Mouse (Mus musculus): ENCODE data around the gene Lrig1.

Lrig1 gene

GRCm38 (mm10) chr6:94647574-94648430 is 52.2 kb downstream of the Lrig1 start:
- no peak for DNase-seq (ENCODE audit: low spot score in 2 of 2)

- no peak for DNase-seq (ENCODE audit: low spot score in 2 of 2)
These were observed 53.1 kb downstream of the Lrig1 start for GRCm38 (mm10) chr6:94646902-94647301.

- DNase-seq (ENCODE audit: low spot score in 2 of 2), result no peak
These were observed 53.6 kb downstream of the Lrig1 start for GRCm38 (mm10) chr6:94646274-94646863.

GRCm38 (mm10) chr6:94645723-94646122 is 54.2 kb downstream of the Lrig1 start:
- no peak for DNase-seq (ENCODE audit: low spot score in 2 of 2)

GRCm38 (mm10) chr6:94644641-94645040 is 55.3 kb downstream of the Lrig1 start:
- no peak for DNase-seq (ENCODE audit: low spot score in 2 of 2)

- DNase-seq (ENCODE audit: low spot score in 2 of 2), result no peak
These were observed 56.0 kb downstream of the Lrig1 start for GRCm38 (mm10) chr6:94643989-94644388.

- DNase-seq (ENCODE audit: low spot score in 2 of 2), result no peak
These were observed 57.9 kb downstream of the Lrig1 start for GRCm38 (mm10) chr6:94642048-94642447.

GRCm38 (mm10) chr6:94640297-94640696 is 59.7 kb downstream of the Lrig1 start:
- no peak for DNase-seq (ENCODE audit: low spot score in 2 of 2)

GRCm38 (mm10) chr6:94637024-94637434 is 62.9 kb downstream of the Lrig1 start:
- no peak for DNase-seq (ENCODE audit: low spot score in 2 of 2)

GRCm38 (mm10) chr6:94635343-94635742 is 64.6 kb downstream of the Lrig1 start:
- no peak for DNase-seq (ENCODE audit: low spot score in 2 of 2)

- DNase-seq (ENCODE audit: low spot score in 2 of 2), result no peak
These were observed 65.2 kb downstream of the Lrig1 start for GRCm38 (mm10) chr6:94634710-94635109.

GRCm38 (mm10) chr6:94634274-94634673 is 65.7 kb downstream of the Lrig1 start:
- no peak for DNase-seq (ENCODE audit: low spot score in 2 of 2)

- no peak for DNase-seq (ENCODE audit: low spot score in 2 of 2)
These were observed 68.2 kb downstream of the Lrig1 start for GRCm38 (mm10) chr6:94631779-94632082.

GRCm38 (mm10) chr6:94631051-94631778 is 68.7 kb downstream of the Lrig1 start:
- DNase-seq (ENCODE audit: low spot score in 2 of 2), result no peak

- DNase-seq (ENCODE audit: low spot score in 2 of 2), result no peak
These were observed 71.2 kb downstream of the Lrig1 start for GRCm38 (mm10) chr6:94628787-94629186.

GRCm38 (mm10) chr6:94627714-94628595 is 72.0 kb downstream of the Lrig1 start:
- no peak for DNase-seq (ENCODE audit: low spot score in 2 of 2)

- DNase-seq (ENCODE audit: low spot score in 2 of 2), result no peak
These were observed 73.2 kb downstream of the Lrig1 start for GRCm38 (mm10) chr6:94626807-94627206.

GRCm38 (mm10) chr6:94625896-94626295 is 74.1 kb downstream of the Lrig1 start:
- DNase-seq (ENCODE audit: low spot score in 2 of 2), result no peak

GRCm38 (mm10) chr6:94624543-94624942 is 75.4 kb downstream of the Lrig1 start:
- no peak for DNase-seq (ENCODE audit: low spot score in 2 of 2)

- peak; percentile 63 to 66 for DNase-seq (ENCODE audit: low spot score in 2 of 2)
These were observed 77.0 kb downstream of the Lrig1 start for GRCm38 (mm10) chr6:94622983-94623382.

- DNase-seq (ENCODE audit: low spot score in 2 of 2), result no peak
These were observed 79.1 kb downstream of the Lrig1 start for GRCm38 (mm10) chr6:94620801-94621301.

- no peak for DNase-seq (ENCODE audit: low spot score in 2 of 2)
These were observed 79.7 kb downstream of the Lrig1 start for GRCm38 (mm10) chr6:94620287-94620686.

All from frontal cortex, postnatal 25 days (tissue).